Comparison of ENCODE assay signal across 7 mouse cellular contexts in genomic region chr12:81033389-81034041, GRCm38 (mm10). TPM values are rescaled to one million over a fixed set of nuclear protein-coding genes. Genes with fewer than 3 reads are reported as not detected.
DNase-seq lines count a peak whose midpoint lies in the region; ATAC-seq lines count a peak whose summit lies in the region.

No protein-coding gene starts in this region.

- H3K4me1 ChIP-seq in midbrain, embryonic 14.5 days (ENCODE audit: control insufficient read depth, insufficient read depth, low read length), result peaks cover 19% of the 10 kb centered on the region

- no peaks in the 10 kb centered on the region for H3K9me3 ChIP-seq in midbrain, embryonic 14.5 days (ENCODE audit: control insufficient read depth, low read length)

- WGBS in midbrain, embryonic 14.5 days, result 42% methylated on average over 15 of the region's 15 CpGs

- no peak overlapping the region for H3K9ac ChIP-seq in midbrain, embryonic 14.5 days (replicated peaks; ENCODE audit: low read length)

- peak; percentile 64; the same call in 1 of the 2 replicates for ATAC-seq in midbrain, embryonic 14.5 days (ENCODE audit: low FRiP score, low TSS enrichment)
- no peak for ATAC-seq in CD4-positive, CD25-positive, alpha-beta regulatory T cell, adult 4 months

- no peaks in the 10 kb centered on the region for H3K27me3 ChIP-seq in midbrain, embryonic 14.5 days (ENCODE audit: control insufficient read depth, insufficient read depth, low read length)

- H3K27ac ChIP-seq in midbrain, embryonic 14.5 days (replicated peaks; ENCODE audit: low read depth, low read length), result peak overlapping the region; percentile 76

- H3K4me2 ChIP-seq in midbrain, embryonic 14.5 days (ENCODE audit: low read length), result peak overlapping the region; percentile 24

- H3K36me3 ChIP-seq in midbrain, embryonic 14.5 days (ENCODE audit: control insufficient read depth, insufficient read depth, low read length), result no peaks in the 10 kb centered on the region

- peak; percentile 76 for DNase-seq in MN1 (ENCODE audit: low spot score)
- peak; percentile 42 for DNase-seq in adrenal gland, postnatal 10 days
- DNase-seq in layer of hippocampus, adult 8-10 months (ENCODE audit: low spot score in 2 of 2), result peak; percentile 41 to 43
- DNase-seq in midbrain, embryonic 14.5 days, result peak; percentile 71
- no peak for DNase-seq in heart, adult 9 months (ENCODE audit: low spot score in 2 of 2)
- DNase-seq in B cell, adult 2 months, result no peak

- H3K4me3 ChIP-seq in midbrain, embryonic 14.5 days (replicated peaks; ENCODE audit: low read depth, low read length), result no peak overlapping the region

RNA-seq across cellular contexts. Expression of gene Smoc1, which starts 6.9 kb away (rescaled TPM):
- total RNA-seq in adrenal gland, postnatal 10 days (2021), result 10 to 100 TPM; 39.9 to 43.5 TPM
- total RNA-seq in layer of hippocampus, adult 8-10 months (2022), result 10 to 100 TPM in 2 of 4 experiments, 1 to 10 TPM in 2; 8.3 to 15.7 (median 11.5) TPM
- 21.6 and 33.5 TPM in 2 replicates for polyA plus RNA-seq in midbrain, embryonic 14.5 days (2014; fragmentation: Nextera tagmentation; extraction: Ambion mirVana)
- polyA plus RNA-seq in CD4-positive, CD25-positive, alpha-beta regulatory T cell, adult 4 months (2017; shearing (Covaris generic)), result under 1 TPM; 0.51 to 0.61 TPM

Comparison
In these comparisons a context has a peak if more than half of its experiments do, and no peak if none do; other contexts are left out.
1. DNase-seq: peak in MN1 (single experiment), adrenal gland, postnatal 10 days (single experiment), layer of hippocampus, adult 8-10 months (2 of 2) and midbrain, embryonic 14.5 days (single experiment); none in heart, adult 9 months (0 of 2) and B cell, adult 2 months (0 of 2).